Mouse (Mus musculus): ENCODE results near the gene Midn. TPM values are rescaled to one million over a fixed set of nuclear protein-coding genes. Genes with fewer than 3 reads are reported as not detected.

Gene Midn
- polyA plus RNA-seq, 1 experiment: 62.7 TPM

- DNase-seq (ENCODE audit: low read depth, low spot score): no peak
- 87% methylated on average over 9 of the region's 9 CpGs for WGBS
These were observed 24.0 kb upstream of the Midn start for GRCm38 (mm10) chr10:80123932-80124562.

- no peak for DNase-seq (ENCODE audit: low read depth, low spot score)
- WGBS: 95% methylated on average over 8 of the region's 8 CpGs
These were observed 20.2 kb upstream of the Midn start for GRCm38 (mm10) chr10:80127920-80128319.

DNA sequence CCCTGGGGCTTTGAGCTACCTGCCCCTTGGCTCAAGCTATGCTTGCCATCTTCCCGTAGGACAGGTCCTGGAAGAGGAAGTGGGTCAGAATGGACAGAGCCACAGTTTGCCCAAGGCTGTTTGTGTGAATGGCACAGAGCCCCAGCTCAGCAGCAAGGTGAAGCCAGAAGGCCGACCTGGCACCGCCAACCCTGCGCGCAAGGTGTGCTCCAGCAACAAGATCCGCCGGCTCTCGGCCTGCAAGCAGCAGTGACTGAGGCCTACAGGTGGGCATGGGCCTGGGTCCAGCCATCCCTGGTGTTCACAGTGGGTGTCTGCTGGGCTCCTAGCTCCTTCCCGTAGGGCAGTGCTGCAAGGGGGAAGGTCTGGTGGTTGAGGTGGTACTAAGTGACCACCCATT, 18.2 kb upstream of the Midn start:
- 34% methylated on average over 9 of the region's 9 CpGs for WGBS
- DNase-seq (ENCODE audit: low read depth, low spot score): no peak

- no peak for DNase-seq (ENCODE audit: low read depth, low spot score)
- 34% methylated on average over 18 of the region's 18 CpGs for WGBS
These were observed 17.6 kb upstream of the Midn start for GRCm38 (mm10) chr10:80130403-80131031.

- 73% methylated on average over 55 of the region's 55 CpGs for WGBS
- DNase-seq (ENCODE audit: low read depth, low spot score): no peak
These were observed 16.6 kb upstream of the Midn start for GRCm38 (mm10) chr10:80131316-80131951.

DNA sequence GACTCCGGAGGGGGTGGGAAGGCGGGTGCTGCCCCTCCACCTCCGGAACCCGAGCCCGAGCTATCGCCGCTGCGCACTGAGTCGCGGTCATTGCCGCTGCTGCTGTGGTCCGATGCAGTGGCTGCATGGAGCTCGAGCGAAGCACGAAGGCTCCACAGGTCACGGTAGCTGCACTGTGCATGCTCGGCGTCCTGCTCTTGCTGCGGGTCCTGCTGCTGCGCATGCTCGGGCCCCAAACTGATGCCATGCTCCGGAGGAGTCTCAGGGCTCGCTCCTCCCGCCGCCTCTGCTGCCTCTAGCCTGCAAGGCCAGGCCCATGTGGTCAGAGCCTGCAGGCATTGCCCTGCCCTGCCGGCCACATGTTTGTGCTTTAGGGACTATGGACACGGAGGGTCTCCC, 16.1 kb upstream of the Midn start:
- 87% methylated on average over 27 of the region's 27 CpGs for WGBS
- DNase-seq (ENCODE audit: low read depth, low spot score): no peak

- no peak for DNase-seq (ENCODE audit: low read depth, low spot score)
- WGBS: 60% methylated on average over 8 of the region's 8 CpGs
These were observed 14.7 kb upstream of the Midn start for GRCm38 (mm10) chr10:80133226-80133849.

- no peak for DNase-seq (ENCODE audit: low read depth, low spot score)
- WGBS: 83% methylated on average over 9 of the region's 9 CpGs
These were observed 13.7 kb upstream of the Midn start for GRCm38 (mm10) chr10:80134421-80134820.

GRCm38 (mm10) chr10:80135161-80135560, 12.9 kb upstream of the Midn start:
- no peak for DNase-seq (ENCODE audit: low read depth, low spot score)

DNA sequence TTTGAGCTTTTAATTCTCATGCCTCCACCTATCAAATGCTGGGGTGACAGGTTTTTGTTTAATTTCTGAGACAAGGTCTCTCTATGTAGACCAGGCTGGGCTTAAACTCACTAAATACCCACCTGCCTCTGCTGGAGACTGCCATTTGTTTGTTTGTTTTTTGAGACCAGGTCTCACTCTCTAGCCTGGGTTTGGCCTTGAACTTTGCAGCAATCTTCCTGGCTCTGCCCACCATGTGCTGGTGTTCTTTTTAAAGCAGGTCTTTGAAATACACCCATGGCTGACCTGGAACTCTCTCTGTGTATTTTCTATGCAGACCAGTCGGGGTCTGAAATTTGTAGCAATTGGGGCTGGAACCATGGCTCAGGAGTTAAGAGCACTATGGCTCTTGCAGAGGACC, 12.4 kb upstream of the Midn start:
- DNase-seq (ENCODE audit: low read depth, low spot score): no peak
- 97% methylated on average over 1 of the region's 1 CpGs for WGBS

More at GRCm38 (mm10) chr10:80135161-80135560, 12.9 kb upstream of the Midn start:
- 82% methylated on average over 10 of the region's 10 CpGs for WGBS

DNA sequence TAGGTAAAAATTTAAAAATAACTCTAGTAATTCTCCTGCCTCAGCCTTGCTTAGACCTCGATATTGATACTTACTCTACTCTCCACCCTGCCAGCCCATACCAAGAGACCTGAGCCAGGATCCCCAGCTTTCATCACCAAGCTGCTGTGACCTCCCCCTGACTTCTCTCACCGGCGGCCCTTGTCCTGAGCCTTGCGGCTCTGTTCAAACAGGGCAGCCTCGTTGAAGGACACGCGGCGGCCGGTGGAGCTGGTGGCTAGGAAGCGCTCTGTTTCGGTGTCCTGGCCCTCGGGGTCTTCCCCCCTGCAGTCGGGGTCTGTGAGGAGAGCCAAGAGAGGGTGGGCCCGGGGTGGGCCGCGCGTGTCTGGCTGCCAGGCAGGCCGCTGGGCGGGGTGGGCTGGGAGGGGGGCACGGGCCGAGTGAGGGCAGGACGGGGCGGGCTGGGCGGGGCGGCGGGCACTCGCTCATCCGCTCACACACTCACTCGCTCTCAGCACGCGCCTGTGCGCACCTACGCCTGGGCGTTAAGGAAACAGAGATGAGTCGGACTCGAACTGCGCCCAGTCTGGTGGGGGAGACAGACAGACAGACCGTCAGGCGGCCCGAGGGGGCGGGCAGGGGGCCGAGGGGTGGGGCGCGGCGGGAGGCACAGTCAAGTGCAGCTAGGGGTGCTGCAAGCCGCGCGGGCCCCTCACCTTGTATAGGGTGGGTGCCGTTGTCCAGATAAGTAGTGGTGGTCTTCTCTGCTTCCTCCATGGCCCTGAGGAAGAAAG, 11.7 kb upstream of the Midn start:
- no peak for DNase-seq (ENCODE audit: low read depth, low spot score)

GRCm38 (mm10) chr10:80136952-80137625, 11.0 kb upstream of the Midn start:
- DNase-seq (ENCODE audit: low read depth, low spot score): no peak
- 12% methylated on average over 29 of the region's 29 CpGs for WGBS

More for the DNA sequence above, 11.7 kb upstream of the Midn start:
- WGBS: 34% methylated on average over 49 of the region's 49 CpGs

DNA sequence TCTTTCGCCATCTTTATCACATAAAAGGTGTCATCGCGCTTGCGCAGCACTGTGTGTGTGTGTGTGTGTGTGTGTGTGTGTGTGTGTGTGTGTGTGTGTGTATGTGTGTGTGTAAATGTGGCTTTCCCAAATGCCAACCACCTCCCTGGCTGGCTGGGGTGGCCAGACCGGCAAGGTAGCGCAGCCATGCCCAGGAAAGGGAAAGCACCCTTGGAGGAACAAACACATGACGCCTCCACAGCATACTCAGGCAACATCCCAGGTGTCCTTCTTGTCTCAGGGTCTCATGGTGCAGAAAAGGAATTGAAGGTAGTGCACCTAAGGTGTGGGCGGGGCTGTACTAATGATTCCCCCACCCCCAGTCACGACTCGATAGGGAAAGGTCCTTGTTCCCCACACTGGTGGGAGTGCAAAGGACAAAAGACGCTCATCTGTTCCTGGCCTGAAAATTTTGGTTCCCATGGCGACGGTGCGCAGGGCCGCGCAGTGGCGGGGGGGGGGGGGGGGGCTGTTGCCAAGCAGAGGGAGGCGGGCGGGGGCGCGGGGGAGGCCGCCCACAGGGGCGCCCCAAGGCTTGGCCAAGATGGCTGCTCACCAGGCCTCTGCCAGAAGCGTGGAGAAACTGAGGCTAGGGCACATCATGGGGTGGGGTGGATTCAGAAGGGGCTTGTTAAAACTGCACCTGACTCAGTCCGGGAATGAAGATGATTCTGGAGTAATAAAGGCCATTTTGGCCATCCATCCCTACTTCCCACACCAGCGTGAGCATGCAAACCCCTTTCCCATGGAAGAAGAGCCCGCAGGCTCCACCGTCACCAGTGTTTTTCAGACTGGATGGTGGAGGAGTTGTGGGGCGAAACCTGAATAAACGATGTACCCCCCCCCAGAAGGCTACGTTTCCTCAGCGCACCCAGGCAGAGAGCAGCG, 10.2 kb upstream of the Midn start:
- WGBS: 13% methylated on average over 30 of the region's 33 CpGs
- no peak for DNase-seq (ENCODE audit: low read depth, low spot score)

- no peak for DNase-seq (ENCODE audit: low read depth, low spot score)
- under 1% methylated on average over 94 of the region's 94 CpGs for WGBS
These were observed 9.3 kb upstream of the Midn start, which contains the start of gene Atp5d for GRCm38 (mm10) chr10:80138553-80139438. Atp5d (plus strand) TSS chr10:80138632.

GRCm38 (mm10) chr10:80139439-80139775, 8.7 kb upstream of the Midn start:
- 1% methylated on average over 10 of the region's 10 CpGs for WGBS

GRCm38 (mm10) chr10:80139975-80140665, 8.0 kb upstream of the Midn start:
- 76% methylated on average over 11 of the region's 11 CpGs for WGBS

More at GRCm38 (mm10) chr10:80139439-80139775, 8.7 kb upstream of the Midn start:
- no peak for DNase-seq (ENCODE audit: low read depth, low spot score)

GRCm38 (mm10) chr10:80140666-80141035, 7.4 kb upstream of the Midn start, which contains the start of gene Cbarp:
Cbarp (minus strand) TSS chr10:80140835.
- WGBS: 68% methylated on average over 10 of the region's 10 CpGs
- DNase-seq (ENCODE audit: low read depth, low spot score): no peak

More at GRCm38 (mm10) chr10:80139975-80140665, 8.0 kb upstream of the Midn start:
- no peak for DNase-seq (ENCODE audit: low read depth, low spot score)
